Mouse (Mus musculus) heart, embryonic 14.5 days (tissue): ENCODE measurements around the gene Rbfox2. TPM values are rescaled to one million over a fixed set of nuclear protein-coding genes. Genes with fewer than 3 reads are reported as not detected.

Experiments
- ATAC-seq: fragments of 200-750 bp; cut with Nextera tagmentation; 2 replicates; pipeline ENCODE4 v1.8.0; 2017; ENCODE audit warnings: low read depth, moderate TSS enrichment; ENCODE audit not compliant: insufficient number of reproducible peaks, insufficient read depth, low FRiP score
- H3K27ac ChIP-seq, 2 experiments: fragments of 200-500 bp in 1 of 2; fragments of 300-500 bp in 1 of 2; sonication (generic) in 1 of 2; replicated peaks in 1 of 2; 2 replicates each; pipeline ENCODE4 v1.5.1; 2012 to 2014; ENCODE audit warnings: low read depth in 2 of 2, low read length in 2 of 2, control low read depth in 1 of 2, mild to moderate bottlenecking in 1 of 2, mixed read lengths in 1 of 2; ENCODE audit not compliant: control insufficient read depth in 1 of 2, insufficient read depth in 1 of 2
- H3K27me3 ChIP-seq: fragments of 300-500 bp; sonication (generic); 2 replicates; pipeline ENCODE4 v1.6.1; 2014; ENCODE audit warnings: mild to moderate bottlenecking, low read length, control low read depth; ENCODE audit not compliant: control insufficient read depth, insufficient read depth
- H3K36me3 ChIP-seq: fragments of 300-500 bp; sonication (generic); 2 replicates; pipeline ENCODE4 v1.6.1; 2014; ENCODE audit warnings: mild to moderate bottlenecking, control low read depth, low read length, mixed read lengths; ENCODE audit not compliant: control insufficient read depth, insufficient read depth
- H3K4me1 ChIP-seq, 2 experiments: fragments of 200-500 bp in 1 of 2; fragments of 300-500 bp in 1 of 2; sonication (generic) in 1 of 2; 2 replicates each; pipeline ENCODE4 v1.6.1; 2012 to 2014; ENCODE audit warnings: low read length in 2 of 2, control low read depth in 1 of 2, mixed read lengths in 1 of 2; ENCODE audit not compliant: control insufficient read depth in 2 of 2, insufficient read depth in 2 of 2
- H3K4me2 ChIP-seq: fragments of 300-500 bp; sonication (generic); 2 replicates; pipeline ENCODE4 v1.6.1; 2014; ENCODE audit warnings: mild to moderate bottlenecking, low read length
- H3K4me3 ChIP-seq, 2 experiments: fragments of 200-500 bp in 1 of 2; fragments of 300-500 bp in 1 of 2; sonication (generic) in 1 of 2; 2 replicates each; pipeline ENCODE4 v1.5.1; 2012 to 2014; ENCODE audit warnings: low read length in 2 of 2, mild to moderate bottlenecking in 2 of 2, control low read depth in 1 of 2, low read depth in 1 of 2, moderate library complexity in 1 of 2; ENCODE audit not compliant: control insufficient read depth in 1 of 2, insufficient read depth in 1 of 2
- H3K9ac ChIP-seq: fragments of 300-500 bp; sonication (generic); 2 replicates; pipeline ENCODE4 v1.6.1; 2014; ENCODE audit warnings: mild to moderate bottlenecking, low read length
- H3K9me3 ChIP-seq: fragments of 300-500 bp; sonication (generic); 2 replicates; pipeline ENCODE4 v1.6.1; 2016; ENCODE audit warnings: low read length, control low read depth; ENCODE audit not compliant: control insufficient read depth
- WGBS: fragments of 180-500 bp; shearing (Covaris S2); extraction: QIAGEN DNeasy Blood & Tissue Kit; methylation state at CpG from one replicate; pipeline ENCODE4 v1.1.7; 2014; 5-methylcytosine and 5-hydroxymethylcytosine counted together
- polyA plus RNA-seq: library from polyadenylated mRNA; unstranded; fragments of >200 nt; fragmentation: Nextera tagmentation; extraction: Ambion mirVana; gene quantifications from 2 replicates; pipeline ENCODE4 v1.2.1, GENCODE M21; 2014

The Rbfox2 gene
- polyA plus RNA-seq, 1 experiment from 2014 or later = 89.1 TPM

DNA sequence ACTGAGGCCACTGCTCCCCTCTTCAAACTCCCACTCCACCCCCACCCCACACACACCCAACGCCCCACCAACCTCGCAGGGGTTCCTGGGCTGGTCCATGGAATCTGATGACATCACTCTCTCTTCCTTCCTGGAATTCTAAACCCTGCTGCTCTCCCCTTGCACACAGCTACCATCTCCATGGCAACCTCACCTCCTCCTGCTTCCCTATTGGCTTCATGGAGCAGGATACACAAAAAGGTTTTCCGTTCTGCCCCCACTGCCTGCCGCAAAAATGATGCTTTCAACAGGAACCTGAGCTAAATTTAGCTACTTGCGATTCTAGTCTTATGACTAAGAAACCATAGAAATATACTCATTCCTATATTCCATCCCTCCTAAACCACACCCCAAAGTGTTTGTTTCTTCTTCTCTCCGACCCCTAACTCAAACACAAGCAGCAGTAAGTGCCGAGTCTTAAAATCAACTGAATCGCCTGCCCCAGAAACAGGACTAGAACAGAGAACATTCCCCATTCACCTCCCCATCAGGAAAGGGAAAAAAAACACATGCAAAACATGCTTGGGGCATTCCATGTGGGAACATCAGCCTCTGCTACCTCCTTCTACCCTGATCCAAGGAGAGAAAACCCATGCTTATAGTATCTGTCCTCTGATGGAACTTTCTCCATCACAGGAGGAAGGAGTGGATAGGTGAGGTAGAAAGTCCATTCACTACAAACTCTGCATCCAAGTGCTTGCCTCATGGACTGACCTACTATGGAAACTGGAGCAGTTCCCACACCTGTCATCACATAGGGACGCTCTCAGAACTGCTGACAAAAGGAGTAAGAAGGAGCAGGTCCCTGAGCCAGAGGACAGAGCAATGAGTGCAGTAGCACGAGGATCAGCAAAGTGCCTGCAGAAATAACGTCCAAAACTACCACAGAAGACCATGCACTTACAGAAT is 61.1 kb downstream of the Rbfox2 start:
- no peak overlapping the region; a peak in 1 of 4 replicates for H3K4me3 ChIP-seq

DNA sequence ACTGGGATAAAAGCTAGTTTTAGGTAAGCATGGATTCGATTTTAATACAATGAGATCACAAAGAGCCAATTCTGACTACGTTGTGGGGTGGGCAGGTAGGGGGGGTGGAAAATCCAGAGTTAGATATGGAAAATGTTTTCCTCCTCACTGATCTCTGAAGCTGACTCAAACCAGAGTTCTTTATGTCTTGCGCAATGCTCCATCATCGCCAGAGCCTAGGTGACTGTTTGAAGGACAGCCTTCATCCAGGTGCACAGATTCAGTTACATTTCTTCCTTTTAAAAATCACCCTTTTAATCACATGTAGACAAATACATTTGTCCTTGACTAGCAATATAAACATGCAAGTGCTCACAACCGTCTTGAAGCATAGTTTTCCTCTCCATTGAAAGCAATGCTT is 62.2 kb downstream of the Rbfox2 start:
- H3K9ac ChIP-seq = no peak overlapping the region
- no peak overlapping the region for H3K4me2 ChIP-seq
- H3K4me1 ChIP-seq = peaks cover 16 to 40% of the 10 kb centered on the region in 2 experiments
- H3K9me3 ChIP-seq = no peaks in the 10 kb centered on the region
- no peak for ATAC-seq
- no peak overlapping the region for H3K4me3 ChIP-seq
- no peaks in the 10 kb centered on the region for H3K27me3 ChIP-seq
- WGBS = 75% methylated on average over 5 of the region's 5 CpGs
- no peaks in the 10 kb centered on the region for H3K36me3 ChIP-seq
- H3K27ac ChIP-seq = no peak overlapping the region

More for the DNA sequence above, 61.1 kb downstream of the Rbfox2 start:
- H3K4me1 ChIP-seq = peaks cover 16 to 40% of the 10 kb centered on the region in 2 experiments
- no peaks in the 10 kb centered on the region for H3K9me3 ChIP-seq
- H3K4me2 ChIP-seq = peak overlapping the region; percentile 50
- WGBS = 5% methylated on average over 11 of the region's 11 CpGs
- peak; percentile 76 for ATAC-seq
- no peaks in the 10 kb centered on the region for H3K36me3 ChIP-seq
- H3K27me3 ChIP-seq = no peaks in the 10 kb centered on the region
- H3K27ac ChIP-seq = peak overlapping the region; percentile 64 to 69
- peak overlapping the region; percentile 39 for H3K9ac ChIP-seq

DNA sequence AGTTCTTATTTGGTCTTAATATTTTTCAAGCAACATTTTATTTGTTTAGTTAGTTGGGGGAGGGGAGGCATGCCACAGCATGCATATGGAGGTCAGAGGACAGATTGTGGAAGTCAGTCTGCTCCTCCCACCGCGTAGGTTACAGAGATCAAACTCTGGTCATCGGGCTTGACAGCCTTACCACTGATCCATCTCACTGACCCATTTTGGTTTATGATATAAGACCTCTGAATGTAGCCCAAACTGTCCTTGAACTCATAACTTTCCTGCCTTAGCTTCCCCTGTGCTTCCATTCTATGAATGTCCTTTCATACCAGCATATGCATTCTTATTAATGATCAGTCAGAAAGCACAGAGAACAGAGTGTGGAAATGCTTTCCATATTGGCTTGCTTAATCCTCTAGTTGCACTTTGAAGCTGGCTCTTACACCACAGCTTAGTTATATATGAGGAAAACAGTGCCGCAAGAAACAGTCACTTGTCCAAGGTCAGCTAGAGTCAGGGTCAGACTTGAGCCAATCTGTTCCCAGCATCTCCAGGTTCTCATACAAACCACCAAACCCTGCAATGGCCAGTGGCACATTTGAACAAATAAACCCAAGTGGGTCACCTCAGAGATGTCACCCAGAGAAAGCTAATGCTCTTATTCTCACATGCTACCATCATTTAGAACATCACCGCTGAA is 62.8 kb downstream of the Rbfox2 start:
- Histone ChIP-seq H3K9me3 (no peaks in the 10 kb centered on the region), H3K27ac (no peak overlapping the region), H3K4me3 (no peak overlapping the region), H3K4me1 (peaks cover 16 to 41% of the 10 kb centered on the region in 2 experiments), H3K36me3 (no peaks in the 10 kb centered on the region), H3K27me3 (no peaks in the 10 kb centered on the region), H3K9ac (no peak overlapping the region), H3K4me2 (no peak overlapping the region)
- WGBS = 86% methylated on average over 5 of the region's 5 CpGs
- ATAC-seq = no peak

DNA sequence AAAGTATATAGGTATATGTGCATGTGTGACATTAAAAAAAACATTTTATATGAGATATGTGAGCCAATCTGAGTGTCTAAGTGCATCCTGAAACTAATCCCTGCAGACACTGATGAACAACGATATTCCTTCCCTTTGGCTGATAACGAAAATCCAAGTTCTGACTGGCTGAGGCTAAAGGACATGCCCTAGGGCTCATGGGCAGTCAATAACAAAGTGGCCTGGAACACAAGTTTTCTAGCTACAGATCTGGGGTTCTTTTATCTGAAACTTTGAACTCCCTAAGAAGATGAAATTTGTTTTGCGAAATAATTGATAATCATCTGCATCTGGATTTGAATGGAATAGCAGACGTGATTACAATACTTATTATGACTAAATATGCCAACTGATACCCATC is 66.2 kb downstream of the Rbfox2 start:
- H3K27ac ChIP-seq = no peak overlapping the region
- no peak overlapping the region for H3K4me3 ChIP-seq
- H3K4me1 ChIP-seq = peaks cover 8 to 52% of the 10 kb centered on the region in 2 experiments
- 71% methylated on average over 4 of the region's 4 CpGs for WGBS
- no peak for ATAC-seq
- no peaks in the 10 kb centered on the region for H3K9me3 ChIP-seq
- no peaks in the 10 kb centered on the region for H3K36me3 ChIP-seq
- no peak overlapping the region for H3K4me2 ChIP-seq
- no peaks in the 10 kb centered on the region for H3K27me3 ChIP-seq
- no peak overlapping the region for H3K9ac ChIP-seq

DNA sequence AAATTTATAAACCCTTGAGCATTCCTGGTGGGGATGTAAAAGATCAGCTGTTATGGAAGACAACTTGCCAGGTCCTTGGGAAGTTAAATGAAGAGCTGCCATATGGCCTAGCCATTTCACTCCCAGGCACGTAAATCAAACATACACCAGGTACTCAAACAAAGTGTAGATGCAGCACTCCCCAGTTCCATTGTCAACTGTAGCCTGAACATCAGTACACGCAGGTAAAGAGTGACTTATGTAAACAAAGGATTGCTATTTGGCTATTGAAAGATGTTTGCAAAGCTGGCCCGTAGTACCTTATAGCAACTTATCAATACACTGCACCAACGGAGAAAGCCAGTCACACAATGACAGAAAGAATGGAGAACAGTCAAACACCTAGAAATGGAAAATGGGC is 67.2 kb downstream of the Rbfox2 start:
- Histone ChIP-seq H3K27me3 (no peaks in the 10 kb centered on the region), H3K9ac (no peak overlapping the region), H3K4me2 (no peak overlapping the region), H3K27ac (no peak overlapping the region), H3K36me3 (no peaks in the 10 kb centered on the region), H3K9me3 (no peaks in the 10 kb centered on the region), H3K4me3 (no peak overlapping the region), H3K4me1 (peaks cover 7 to 52% of the 10 kb centered on the region in 2 experiments)
- no peak for ATAC-seq
- 84% methylated on average over 4 of the region's 4 CpGs for WGBS

DNA sequence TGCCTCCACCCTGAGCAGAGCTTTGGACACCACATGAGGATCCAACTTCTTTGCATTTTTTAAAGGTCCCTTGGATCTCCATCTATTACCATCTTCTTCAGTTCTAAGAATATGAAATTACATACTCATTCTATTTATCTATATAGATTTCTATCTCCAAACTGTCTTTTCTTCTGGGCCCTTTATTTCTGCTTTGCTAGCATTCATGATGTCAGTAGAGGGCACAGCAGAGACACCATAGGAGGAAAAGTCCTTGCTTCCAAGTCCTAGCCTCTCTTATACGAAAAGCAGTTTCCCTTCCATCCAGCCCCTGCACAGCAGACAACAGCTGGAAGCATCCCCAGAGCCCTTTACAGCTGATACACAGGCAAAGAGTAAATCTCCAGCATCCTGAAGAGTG is 69.1 kb downstream of the Rbfox2 start:
- no peak for ATAC-seq
- Histone ChIP-seq H3K27me3 (no peaks in the 10 kb centered on the region), H3K4me3 (no peak overlapping the region), H3K9ac (no peak overlapping the region), H3K9me3 (no peaks in the 10 kb centered on the region), H3K27ac (no peak overlapping the region), H3K36me3 (no peaks in the 10 kb centered on the region), H3K4me1 (peaks cover 16 to 49% of the 10 kb centered on the region in 2 experiments), H3K4me2 (no peak overlapping the region)
- WGBS = 37% methylated on average over 1 of the region's 1 CpGs

DNA sequence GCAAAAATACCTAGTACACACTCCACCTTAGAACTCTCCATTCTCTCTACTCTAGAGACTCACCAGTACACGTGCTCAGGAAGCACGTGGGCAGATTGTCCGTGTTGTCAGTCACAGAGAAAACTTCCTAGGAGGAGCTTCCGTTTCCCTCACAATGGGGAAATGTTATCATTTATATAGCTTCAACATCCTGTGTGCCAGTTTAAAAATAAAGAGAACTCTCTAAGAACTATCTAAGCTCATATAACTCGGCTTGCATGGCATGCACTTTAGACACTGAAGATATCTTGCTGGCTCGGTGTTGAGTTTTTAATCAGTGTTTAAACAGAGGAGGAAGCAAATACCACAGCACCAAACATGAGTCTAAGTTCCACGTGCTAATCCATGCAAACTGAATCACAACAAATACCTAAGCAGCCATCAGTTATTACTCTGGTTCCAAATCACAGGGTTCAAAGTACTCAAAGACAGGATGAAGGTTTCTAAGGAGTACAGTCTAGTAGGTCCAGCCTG is 70.7 kb downstream of the Rbfox2 start:
- no peak overlapping the region for H3K9ac ChIP-seq
- no peaks in the 10 kb centered on the region for H3K27me3 ChIP-seq
- ATAC-seq = no peak
- H3K4me1 ChIP-seq = peaks cover 18 to 57% of the 10 kb centered on the region in 2 experiments
- no peaks in the 10 kb centered on the region for H3K36me3 ChIP-seq
- no peaks in the 10 kb centered on the region for H3K9me3 ChIP-seq
- peak overlapping the region; percentile 11; the same call in 1 of the 2 replicates for H3K4me2 ChIP-seq
- H3K27ac ChIP-seq = peak overlapping the region; percentile 22 to 59; a peak in 3 of 4 replicates
- 8% methylated on average over 7 of the region's 7 CpGs for WGBS
- no peak overlapping the region for H3K4me3 ChIP-seq
